Mouse (Mus musculus): ENCODE data around the gene Abl2.
"Not testable (repeated sequence)": the region's sequence is repeated elsewhere in the genome, so short reads cannot be mapped to it uniquely, and the experiment has no call there.

Abl2 gene

GRCm38 (mm10) chr1:156633095-156633494, 74.5 kb downstream of the Abl2 start:
- peak; percentile 17 for DNase-seq (ENCODE audit: low spot score)

- DNase-seq (ENCODE audit: low spot score) = no peak
Measured at GRCm38 (mm10) chr1:156635148-156635547, 76.6 kb downstream of the Abl2 start.

GRCm38 (mm10) chr1:156639455-156639854, 80.9 kb downstream of the Abl2 start:
- no peak for DNase-seq (ENCODE audit: low spot score)

GRCm38 (mm10) chr1:156640577-156640976, 82.0 kb downstream of the Abl2 start:
- no peak for DNase-seq (ENCODE audit: low spot score)

- DNase-seq (ENCODE audit: low spot score) = no peak
Measured at GRCm38 (mm10) chr1:156641808-156642207, 83.2 kb downstream of the Abl2 start.

- DNase-seq (ENCODE audit: low spot score) = no peak
Measured at GRCm38 (mm10) chr1:156642813-156643212, 84.2 kb downstream of the Abl2 start.

GRCm38 (mm10) chr1:156644061-156644460, 85.5 kb downstream of the Abl2 start:
- no peak for DNase-seq (ENCODE audit: low spot score)

- peak; percentile 31 for DNase-seq (ENCODE audit: low spot score)
Measured at GRCm38 (mm10) chr1:156644780-156645523, 86.4 kb downstream of the Abl2 start.

GRCm38 (mm10) chr1:156645971-156646370, 87.4 kb downstream of the Abl2 start:
- DNase-seq (ENCODE audit: low spot score) = no peak

- DNase-seq (ENCODE audit: low spot score) = no peak
Measured at GRCm38 (mm10) chr1:156648705-156649104, 90.1 kb downstream of the Abl2 start.

- DNase-seq (ENCODE audit: low spot score) = no peak
Measured at GRCm38 (mm10) chr1:156650631-156651030, 92.0 kb downstream of the Abl2 start.

GRCm38 (mm10) chr1:156652189-156652822, 93.7 kb downstream of the Abl2 start:
- DNase-seq (ENCODE audit: low spot score) = no peak

GRCm38 (mm10) chr1:156654735-156655530, 96.3 kb downstream of the Abl2 start:
- DNase-seq (ENCODE audit: low spot score) = no peak

GRCm38 (mm10) chr1:156657523-156657922, 98.9 kb downstream of the Abl2 start:
- no peak for DNase-seq (ENCODE audit: low spot score)

GRCm38 (mm10) chr1:156658676-156659075, 100.1 kb downstream of the Abl2 start:
- DNase-seq (ENCODE audit: low spot score) = no peak

- DNase-seq (ENCODE audit: low spot score) = no peak
Measured at GRCm38 (mm10) chr1:156659906-156660659, 101.5 kb downstream of the Abl2 start.

- DNase-seq (ENCODE audit: low spot score) = not testable (repeated sequence)
Measured at GRCm38 (mm10) chr1:156660660-156661236, 102.2 kb downstream of the Abl2 start.

- DNase-seq (ENCODE audit: low spot score) = no peak
Measured at GRCm38 (mm10) chr1:156665777-156666176, 107.2 kb downstream of the Abl2 start.

- no peak for DNase-seq (ENCODE audit: low spot score)
Measured at GRCm38 (mm10) chr1:156667141-156667926, 108.7 kb downstream of the Abl2 start.

GRCm38 (mm10) chr1:156668602-156669001, 110.0 kb downstream of the Abl2 start:
- no peak for DNase-seq (ENCODE audit: low spot score)

Measured in yolk sac, embryonic 10.5 days (tissue).